Mouse (Mus musculus) cerebellum, adult 11 months (tissue): ENCODE data around the gene Camkk2.

Source experiments
- DNase-seq: peaks from one replicate; pipeline ENCODE4 v3.0.0; 2022

Gene Camkk2

GRCm38 (mm10) chr5:122695516-122695915 lies 83.7 kb downstream of the Camkk2 start:
- no peak for DNase-seq

GRCm38 (mm10) chr5:122693431-122694207 lies 85.6 kb downstream of the Camkk2 start:
- DNase-seq, result no peak

- DNase-seq, result no peak
These were observed 88.7 kb downstream of the Camkk2 start for GRCm38 (mm10) chr5:122690486-122690885.

GRCm38 (mm10) chr5:122689153-122689552 lies 90.1 kb downstream of the Camkk2 start:
- no peak for DNase-seq

- no peak for DNase-seq
These were observed 91.8 kb downstream of the Camkk2 start for GRCm38 (mm10) chr5:122687391-122687790.

GRCm38 (mm10) chr5:122683926-122684325 lies 95.3 kb downstream of the Camkk2 start:
- no peak for DNase-seq

GRCm38 (mm10) chr5:122681276-122681675 lies 97.9 kb downstream of the Camkk2 start:
- no peak for DNase-seq
